Mouse (Mus musculus): Measurements from ENCODE around the gene Enpep. TPM values are rescaled to one million over a fixed set of nuclear protein-coding genes. Genes with fewer than 3 reads are reported as not detected.

Gene Enpep
- polyA plus RNA-seq (2015; fragmentation: Nextera tagmentation; extraction: Ambion mirVana), result 1.7 and 3.3 TPM in 2 replicates

GRCm38 (mm10) chr3:129332586-129332985 is at the start of gene Enpep:
Enpep (minus strand) TSS chr3:129332720.
- Histone ChIP-seq H3K9ac (replicated peaks; ENCODE audit: low read depth, low read length) (no peak within 1 kb of the TSS), H3K4me2 (ENCODE audit: low read length) (no peak within 1 kb of the TSS), H3K4me3 (replicated peaks; ENCODE audit: low read length) (no peak within 1 kb of the TSS), H3K4me1 (replicated peaks; ENCODE audit: control insufficient read depth, insufficient read depth, low read length) (no peaks in the 10 kb centered on the region), H3K36me3 (ENCODE audit: control insufficient read depth, insufficient read depth) (no peaks in the 10 kb centered on the region), H3K9me3 (ENCODE audit: control insufficient read depth, low read length) (no peaks in the 10 kb centered on the region), H3K27ac (ENCODE audit: low read length) (no peak within 1 kb of the TSS), H3K27me3 (replicated peaks; ENCODE audit: control insufficient read depth, insufficient read depth, low read length) (no peaks in the 10 kb centered on the region)
- ATAC-seq, result no peak
- WGBS, result 64% methylated on average over 13 of the region's 13 CpGs

GRCm38 (mm10) chr3:129379109-129379508 is 46.6 kb upstream of the Enpep start:
- H3K27ac ChIP-seq (ENCODE audit: low read length), result no peak overlapping the region
- H3K4me1 ChIP-seq (replicated peaks; ENCODE audit: control insufficient read depth, insufficient read depth, low read length), result no peaks in the 10 kb centered on the region
- 92% methylated on average over 3 of the region's 3 CpGs for WGBS
- H3K4me3 ChIP-seq (replicated peaks; ENCODE audit: low read length), result no peak overlapping the region
- H3K4me2 ChIP-seq (ENCODE audit: low read length), result no peak overlapping the region
- H3K9ac ChIP-seq (replicated peaks; ENCODE audit: low read depth, low read length), result no peak overlapping the region
- no peaks in the 10 kb centered on the region for H3K36me3 ChIP-seq (ENCODE audit: control insufficient read depth, insufficient read depth)
- H3K9me3 ChIP-seq (ENCODE audit: control insufficient read depth, low read length), result no peaks in the 10 kb centered on the region
- H3K27me3 ChIP-seq (replicated peaks; ENCODE audit: control insufficient read depth, insufficient read depth, low read length), result no peaks in the 10 kb centered on the region
- ATAC-seq, result no peak

GRCm38 (mm10) chr3:129375087-129375486 is 42.6 kb upstream of the Enpep start:
- no peak for ATAC-seq
- H3K27me3 ChIP-seq (replicated peaks; ENCODE audit: control insufficient read depth, insufficient read depth, low read length), result no peaks in the 10 kb centered on the region
- no peak overlapping the region for H3K9ac ChIP-seq (replicated peaks; ENCODE audit: low read depth, low read length)
- H3K9me3 ChIP-seq (ENCODE audit: control insufficient read depth, low read length), result no peaks in the 10 kb centered on the region
- no peaks in the 10 kb centered on the region for H3K36me3 ChIP-seq (ENCODE audit: control insufficient read depth, insufficient read depth)
- H3K4me3 ChIP-seq (replicated peaks; ENCODE audit: low read length), result no peak overlapping the region
- 89% methylated on average over 3 of the region's 3 CpGs for WGBS
- no peak overlapping the region for H3K27ac ChIP-seq (ENCODE audit: low read length)
- no peaks in the 10 kb centered on the region for H3K4me1 ChIP-seq (replicated peaks; ENCODE audit: control insufficient read depth, insufficient read depth, low read length)
- H3K4me2 ChIP-seq (ENCODE audit: low read length), result no peak overlapping the region

- no peak overlapping the region for H3K4me3 ChIP-seq (replicated peaks; ENCODE audit: low read length)
- H3K36me3 ChIP-seq (ENCODE audit: control insufficient read depth, insufficient read depth), result no peaks in the 10 kb centered on the region
- H3K27me3 ChIP-seq (replicated peaks; ENCODE audit: control insufficient read depth, insufficient read depth, low read length), result no peaks in the 10 kb centered on the region
- no peak overlapping the region for H3K9ac ChIP-seq (replicated peaks; ENCODE audit: low read depth, low read length)
- no peaks in the 10 kb centered on the region for H3K4me1 ChIP-seq (replicated peaks; ENCODE audit: control insufficient read depth, insufficient read depth, low read length)
- 38% methylated on average over 2 of the region's 2 CpGs for WGBS
- no peak overlapping the region for H3K4me2 ChIP-seq (ENCODE audit: low read length)
- no peak for ATAC-seq
- H3K27ac ChIP-seq (ENCODE audit: low read length), result no peak overlapping the region
- no peaks in the 10 kb centered on the region for H3K9me3 ChIP-seq (ENCODE audit: control insufficient read depth, low read length)
Observed at GRCm38 (mm10) chr3:129373108-129373507, 40.6 kb upstream of the Enpep start.

GRCm38 (mm10) chr3:129369491-129369890 is 37.0 kb upstream of the Enpep start:
- Histone ChIP-seq H3K27ac (ENCODE audit: low read length) (no peak overlapping the region), H3K4me2 (ENCODE audit: low read length) (no peak overlapping the region), H3K9ac (replicated peaks; ENCODE audit: low read depth, low read length) (no peak overlapping the region), H3K27me3 (replicated peaks; ENCODE audit: control insufficient read depth, insufficient read depth, low read length) (no peaks in the 10 kb centered on the region), H3K4me3 (replicated peaks; ENCODE audit: low read length) (no peak overlapping the region), H3K9me3 (ENCODE audit: control insufficient read depth, low read length) (no peaks in the 10 kb centered on the region), H3K36me3 (ENCODE audit: control insufficient read depth, insufficient read depth) (no peaks in the 10 kb centered on the region), H3K4me1 (replicated peaks; ENCODE audit: control insufficient read depth, insufficient read depth, low read length) (no peaks in the 10 kb centered on the region)
- no peak for ATAC-seq
- WGBS, result 82% methylated on average over 3 of the region's 3 CpGs

- Histone ChIP-seq H3K4me3 (replicated peaks; ENCODE audit: low read length) (no peak overlapping the region), H3K36me3 (ENCODE audit: control insufficient read depth, insufficient read depth) (no peaks in the 10 kb centered on the region), H3K27me3 (replicated peaks; ENCODE audit: control insufficient read depth, insufficient read depth, low read length) (no peaks in the 10 kb centered on the region), H3K4me2 (ENCODE audit: low read length) (no peak overlapping the region), H3K27ac (ENCODE audit: low read length) (no peak overlapping the region), H3K9me3 (ENCODE audit: control insufficient read depth, low read length) (no peaks in the 10 kb centered on the region), H3K9ac (replicated peaks; ENCODE audit: low read depth, low read length) (no peak overlapping the region), H3K4me1 (replicated peaks; ENCODE audit: control insufficient read depth, insufficient read depth, low read length) (no peaks in the 10 kb centered on the region)
- peak; percentile 81 for ATAC-seq
- WGBS, result 59% methylated on average over 1 of the region's 1 CpGs
Observed at GRCm38 (mm10) chr3:129365919-129366318, 33.4 kb upstream of the Enpep start.

- WGBS, result 67% methylated on average over 2 of the region's 2 CpGs
- H3K27ac ChIP-seq (ENCODE audit: low read length), result no peak overlapping the region
Observed at GRCm38 (mm10) chr3:129364818-129365390, 32.4 kb upstream of the Enpep start.

GRCm38 (mm10) chr3:129363426-129363825 is 30.9 kb upstream of the Enpep start:
- no peaks in the 10 kb centered on the region for H3K9me3 ChIP-seq (ENCODE audit: control insufficient read depth, low read length)
- 87% methylated on average over 1 of the region's 1 CpGs for WGBS
- no peaks in the 10 kb centered on the region for H3K4me1 ChIP-seq (replicated peaks; ENCODE audit: control insufficient read depth, insufficient read depth, low read length)
- no peak overlapping the region for H3K9ac ChIP-seq (replicated peaks; ENCODE audit: low read depth, low read length)
- H3K4me3 ChIP-seq (replicated peaks; ENCODE audit: low read length), result no peak overlapping the region
- ATAC-seq, result no peak
- H3K4me2 ChIP-seq (ENCODE audit: low read length), result no peak overlapping the region
- no peak overlapping the region for H3K27ac ChIP-seq (ENCODE audit: low read length)
- no peaks in the 10 kb centered on the region for H3K27me3 ChIP-seq (replicated peaks; ENCODE audit: control insufficient read depth, insufficient read depth, low read length)
- H3K36me3 ChIP-seq (ENCODE audit: control insufficient read depth, insufficient read depth), result no peaks in the 10 kb centered on the region

More at GRCm38 (mm10) chr3:129364818-129365390, 32.4 kb upstream of the Enpep start:
- H3K9me3 ChIP-seq (ENCODE audit: control insufficient read depth, low read length), result no peaks in the 10 kb centered on the region
- no peak overlapping the region for H3K4me2 ChIP-seq (ENCODE audit: low read length)
- no peak for ATAC-seq
- no peaks in the 10 kb centered on the region for H3K27me3 ChIP-seq (replicated peaks; ENCODE audit: control insufficient read depth, insufficient read depth, low read length)
- no peaks in the 10 kb centered on the region for H3K36me3 ChIP-seq (ENCODE audit: control insufficient read depth, insufficient read depth)
- H3K4me1 ChIP-seq (replicated peaks; ENCODE audit: control insufficient read depth, insufficient read depth, low read length), result no peaks in the 10 kb centered on the region
- H3K9ac ChIP-seq (replicated peaks; ENCODE audit: low read depth, low read length), result no peak overlapping the region
- no peak overlapping the region for H3K4me3 ChIP-seq (replicated peaks; ENCODE audit: low read length)

GRCm38 (mm10) chr3:129358115-129358514 is 25.6 kb upstream of the Enpep start:
- no peak overlapping the region for H3K9ac ChIP-seq (replicated peaks; ENCODE audit: low read depth, low read length)
- H3K27me3 ChIP-seq (replicated peaks; ENCODE audit: control insufficient read depth, insufficient read depth, low read length), result no peaks in the 10 kb centered on the region
- H3K4me3 ChIP-seq (replicated peaks; ENCODE audit: low read length), result no peak overlapping the region
- H3K9me3 ChIP-seq (ENCODE audit: control insufficient read depth, low read length), result no peaks in the 10 kb centered on the region
- no peak overlapping the region for H3K27ac ChIP-seq (ENCODE audit: low read length)
- no peaks in the 10 kb centered on the region for H3K36me3 ChIP-seq (ENCODE audit: control insufficient read depth, insufficient read depth)
- no peaks in the 10 kb centered on the region for H3K4me1 ChIP-seq (replicated peaks; ENCODE audit: control insufficient read depth, insufficient read depth, low read length)
- WGBS, result 99% methylated on average over 2 of the region's 2 CpGs
- no peak overlapping the region for H3K4me2 ChIP-seq (ENCODE audit: low read length)
- ATAC-seq, result no peak

- WGBS, result 86% methylated on average over 4 of the region's 4 CpGs
- Histone ChIP-seq H3K4me2 (ENCODE audit: low read length) (no peak overlapping the region), H3K4me1 (replicated peaks; ENCODE audit: control insufficient read depth, insufficient read depth, low read length) (no peaks in the 10 kb centered on the region)
Observed at GRCm38 (mm10) chr3:129353901-129354300, 21.4 kb upstream of the Enpep start.

More at GRCm38 (mm10) chr3:129353901-129354300, 21.4 kb upstream of the Enpep start:
- no peak overlapping the region for H3K27ac ChIP-seq (ENCODE audit: low read length)
- H3K36me3 ChIP-seq (ENCODE audit: control insufficient read depth, insufficient read depth), result no peaks in the 10 kb centered on the region
- H3K9ac ChIP-seq (replicated peaks; ENCODE audit: low read depth, low read length), result no peak overlapping the region
- H3K27me3 ChIP-seq (replicated peaks; ENCODE audit: control insufficient read depth, insufficient read depth, low read length), result no peaks in the 10 kb centered on the region
- ATAC-seq, result no peak
- no peaks in the 10 kb centered on the region for H3K9me3 ChIP-seq (ENCODE audit: control insufficient read depth, low read length)
- no peak overlapping the region for H3K4me3 ChIP-seq (replicated peaks; ENCODE audit: low read length)

Data from forebrain, embryonic 16.5 days (tissue).